Mouse (Mus musculus) bone marrow macrophage, adult 2 months (primary cell): ENCODE data around the gene Olfr1505. TPM values are rescaled to one million over a fixed set of nuclear protein-coding genes. Genes with fewer than 3 reads are reported as not detected.

Experiments used
- H3K27ac ChIP-seq: 2 replicates; pipeline ENCODE4 v1.5.1; 2012; ENCODE audit warnings: low read depth, low read length; ENCODE audit not compliant: insufficient read depth
- H3K4me1 ChIP-seq: 2 replicates; pipeline ENCODE4 v1.6.1; 2012; ENCODE audit warnings: low read length; ENCODE audit not compliant: control insufficient read depth, insufficient read depth
- H3K4me3 ChIP-seq: 2 replicates; pipeline ENCODE4 v1.5.1; 2012; ENCODE audit warnings: mild to moderate bottlenecking, low read length, moderate library complexity; ENCODE audit not compliant: insufficient read depth
- CTCF ChIP-seq: IDR thresholded peaks from 2 replicates; pipeline ENCODE4 v1.5.1; 2012; ENCODE audit warnings: low read depth, mild to moderate bottlenecking, low read length, moderate library complexity
- POLR2A ChIP-seq: IDR thresholded peaks from 2 replicates; pipeline ENCODE4 v1.6.1; 2012; ENCODE audit warnings: mild to moderate bottlenecking, low read depth, low read length, borderline replicate concordance
- polyA plus RNA-seq: library from polyadenylated mRNA; stranded (reverse); fragments of >200 nt; gene quantifications from 2 replicates; pipeline ENCODE4 v1.2.4, GENCODE M21; 2012; ENCODE audit not compliant: missing spikeins, insufficient read depth, insufficient read length

Gene Olfr1505
- not detected in 2 replicates for polyA plus RNA-seq

DNA sequence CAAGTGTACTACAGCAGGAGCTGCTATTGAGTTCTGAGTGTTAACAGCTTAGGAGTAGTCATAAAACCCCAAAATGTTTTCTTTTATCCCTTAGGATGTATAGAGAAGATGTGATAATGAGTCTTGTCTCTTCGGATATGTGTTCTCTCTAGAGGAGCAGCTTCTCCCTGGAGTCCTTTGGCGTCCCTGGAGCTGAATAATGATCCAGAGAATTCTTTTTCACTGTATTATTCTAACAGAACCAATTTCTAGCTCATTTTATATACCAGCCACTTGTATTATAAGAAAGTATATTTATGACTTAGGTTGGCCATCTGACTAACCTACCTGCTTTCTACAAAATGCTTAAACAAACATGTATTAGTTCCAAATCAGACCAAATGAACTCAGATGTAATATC lies at the start of gene Olfr1505:
Olfr1505 (plus strand) TSS at position 301 of the 400 bp plus-strand sequence.
- Histone ChIP-seq H3K4me3 (no peak within 1 kb of the TSS), H3K4me1 (no peaks in the 10 kb centered on the region), H3K27ac (no peak within 1 kb of the TSS)
- TF ChIP-seq CTCF (no peak), POLR2A (no peak)

DNA sequence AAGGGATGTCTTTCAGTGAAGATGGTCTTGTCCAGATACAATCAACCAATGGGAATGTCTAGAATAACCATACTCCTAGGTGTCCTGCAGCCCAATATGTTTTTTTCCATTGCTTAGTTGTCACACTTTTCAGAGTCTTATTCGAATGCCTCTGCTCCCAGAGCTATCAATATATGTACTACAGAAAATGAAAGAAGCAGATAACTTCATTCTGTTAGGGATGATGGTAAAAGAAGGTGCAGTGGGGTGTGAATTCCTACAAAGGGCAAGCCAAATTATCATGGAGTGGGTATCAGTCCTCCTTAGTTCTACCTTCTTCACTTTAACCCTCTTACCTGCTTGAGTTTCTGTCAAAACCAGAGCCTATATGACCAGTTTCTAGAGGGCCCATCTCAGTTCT lies 15.5 kb upstream of the Olfr1505 start, which contains the start of gene Olfr1504:
Olfr1504 (minus strand) TSS at position 101 of the 400 bp plus-strand sequence.
- no peak for TF ChIP-seq POLR2A
- no peak for TF ChIP-seq CTCF
- H3K4me1 ChIP-seq = no peaks in the 10 kb centered on the region
- H3K27ac ChIP-seq = no peak within 1 kb of the TSS
- H3K4me3 ChIP-seq = no peak within 1 kb of the TSS

Other genes starting within 250 kb of the Olfr1505 start
- gene Olfr1491, start 216.3 kb upstream of the Olfr1505 start, polyA plus RNA-seq = not detected in 2 replicates
- gene Olfr1493-ps1, start 190.3 kb upstream of the Olfr1505 start, polyA plus RNA-seq = not detected in 2 replicates
- not detected in 2 replicates for gene Olfr1494, start 173.8 kb upstream of the Olfr1505 start, polyA plus RNA-seq
- gene Olfr1495, start 148.9 kb upstream of the Olfr1505 start, polyA plus RNA-seq = not detected in 2 replicates
- 0.37 TPM in 1 of 2 replicates, not detected in the other for gene Olfr1496, start 135.7 kb upstream of the Olfr1505 start, polyA plus RNA-seq
- gene Olfr1497, start 115.3 kb upstream of the Olfr1505 start, polyA plus RNA-seq = not detected in 2 replicates
- not detected in 2 replicates for gene Olfr1499, start 94.1 kb upstream of the Olfr1505 start, polyA plus RNA-seq
- not detected in 2 replicates for gene Olfr1500, start 83.0 kb upstream of the Olfr1505 start, polyA plus RNA-seq
- gene Olfr1501, start 62.8 kb upstream of the Olfr1505 start, polyA plus RNA-seq = not detected in 2 replicates
- not detected in 2 replicates for gene Olfr1502, start 51.7 kb upstream of the Olfr1505 start, polyA plus RNA-seq
- not detected in 2 replicates for gene Olfr1504, start 15.6 kb upstream of the Olfr1505 start, polyA plus RNA-seq